Mouse (Mus musculus): ENCODE results near the gene Tnip1. TPM values are rescaled to one million over a fixed set of nuclear protein-coding genes. Genes with fewer than 3 reads are reported as not detected.

The Tnip1 gene
- polyA plus RNA-seq, 1 experiment from 2014 or later = 11.4 TPM

DNA sequence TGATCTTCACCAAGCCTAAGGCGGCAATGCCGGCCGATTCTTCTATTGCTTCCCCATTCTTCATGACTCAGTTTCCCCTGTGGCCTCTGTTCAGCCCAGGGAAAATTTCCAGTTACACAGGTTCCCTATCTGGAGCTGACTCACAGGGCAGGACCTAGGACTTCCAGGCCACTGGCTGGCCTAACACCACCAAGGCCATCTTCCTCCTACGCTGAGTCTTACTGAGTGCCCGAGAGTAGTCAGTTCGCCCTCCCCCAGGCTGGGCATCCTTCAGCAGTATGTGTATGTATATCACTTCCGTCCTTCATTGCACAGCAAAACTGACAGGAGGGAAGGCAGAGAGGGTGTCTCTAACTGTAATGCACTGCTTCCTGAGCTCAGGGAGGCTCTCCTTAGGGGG, 28.5 kb downstream of the Tnip1 start:
- Histone ChIP-seq H3K4me1 (replicated peaks; ENCODE audit: control insufficient read depth, insufficient read depth, low read length) (no peaks in the 10 kb centered on the region), H3K9ac (ENCODE audit: low read depth, low read length) (no peak overlapping the region), H3K4me2 (no peak overlapping the region), H3K27me3 (replicated peaks; ENCODE audit: control insufficient read depth, insufficient read depth, low read length) (no peaks in the 10 kb centered on the region), H3K27ac (ENCODE audit: low read depth, low read length) (no peak overlapping the region), H3K9me3 (ENCODE audit: control insufficient read depth, low read length) (no peaks in the 10 kb centered on the region), H3K4me3 (ENCODE audit: low read depth, low read length) (no peak overlapping the region), H3K36me3 (ENCODE audit: control insufficient read depth, insufficient read depth, low read length) (peaks cover 10% of the 10 kb centered on the region; the same call in 1 of the 2 replicates)
- 83% methylated on average over 7 of the region's 7 CpGs for WGBS
- DNase-seq (ENCODE audit: low spot score) (no peak), ATAC-seq (replicated peaks; ENCODE audit: low FRiP score) (no peak)

DNA sequence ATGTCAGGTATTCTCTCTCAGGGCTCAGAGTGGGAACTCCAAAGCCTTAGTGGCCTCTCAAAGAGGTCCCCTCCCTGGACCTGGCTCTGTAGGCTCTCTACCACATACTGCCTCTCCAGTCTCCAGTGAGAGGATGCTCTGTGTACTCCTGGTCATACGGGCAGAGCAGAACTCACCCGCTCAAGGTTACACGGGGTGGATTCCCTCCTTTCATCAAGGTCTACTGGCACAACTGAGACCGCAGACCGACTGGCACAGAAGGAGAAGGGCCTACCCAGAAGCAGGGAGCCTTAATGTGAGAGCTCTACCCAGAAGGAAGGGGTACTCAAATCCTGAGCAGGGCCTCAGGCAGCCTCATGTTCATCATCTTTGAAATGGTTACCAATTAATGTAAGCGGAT, 30.2 kb downstream of the Tnip1 start:
- DNase-seq (ENCODE audit: low spot score) (no peak), ATAC-seq (replicated peaks; ENCODE audit: low FRiP score) (no peak)
- H3K9ac ChIP-seq (ENCODE audit: low read depth, low read length) = no peak overlapping the region
- H3K36me3 ChIP-seq (ENCODE audit: control insufficient read depth, insufficient read depth, low read length) = peaks cover 11% of the 10 kb centered on the region; the same call in 1 of the 2 replicates
- H3K4me1 ChIP-seq (replicated peaks; ENCODE audit: control insufficient read depth, insufficient read depth, low read length) = 0 out of 2 replicates have a peak, but pooled peaks cover 4% of the 10 kb centered on the region
- H3K27ac ChIP-seq (ENCODE audit: low read depth, low read length) = no peak overlapping the region
- no peak overlapping the region for H3K4me3 ChIP-seq (ENCODE audit: low read depth, low read length)
- WGBS = 91% methylated on average over 6 of the region's 6 CpGs
- no peak overlapping the region for H3K4me2 ChIP-seq
- no peaks in the 10 kb centered on the region for H3K27me3 ChIP-seq (replicated peaks; ENCODE audit: control insufficient read depth, insufficient read depth, low read length)
- no peaks in the 10 kb centered on the region for H3K9me3 ChIP-seq (ENCODE audit: control insufficient read depth, low read length)

GRCm38 (mm10) chr11:54931405-54932093, 31.2 kb downstream of the Tnip1 start:
- Histone ChIP-seq H3K4me2 (no peak overlapping the region), H3K36me3 (ENCODE audit: control insufficient read depth, insufficient read depth, low read length) (peaks cover 11% of the 10 kb centered on the region; the same call in 1 of the 2 replicates), H3K9me3 (ENCODE audit: control insufficient read depth, low read length) (no peaks in the 10 kb centered on the region), H3K27me3 (replicated peaks; ENCODE audit: control insufficient read depth, insufficient read depth, low read length) (no peaks in the 10 kb centered on the region), H3K4me1 (replicated peaks; ENCODE audit: control insufficient read depth, insufficient read depth, low read length) (0 out of 2 replicates have a peak, but pooled peaks cover 4% of the 10 kb centered on the region), H3K9ac (ENCODE audit: low read depth, low read length) (no peak overlapping the region), H3K27ac (ENCODE audit: low read depth, low read length) (no peak overlapping the region), H3K4me3 (ENCODE audit: low read depth, low read length) (no peak overlapping the region)
- DNase-seq (ENCODE audit: low spot score) = no peak
- ATAC-seq (replicated peaks; ENCODE audit: low FRiP score) = no peak
- 63% methylated on average over 5 of the region's 5 CpGs for WGBS

DNA sequence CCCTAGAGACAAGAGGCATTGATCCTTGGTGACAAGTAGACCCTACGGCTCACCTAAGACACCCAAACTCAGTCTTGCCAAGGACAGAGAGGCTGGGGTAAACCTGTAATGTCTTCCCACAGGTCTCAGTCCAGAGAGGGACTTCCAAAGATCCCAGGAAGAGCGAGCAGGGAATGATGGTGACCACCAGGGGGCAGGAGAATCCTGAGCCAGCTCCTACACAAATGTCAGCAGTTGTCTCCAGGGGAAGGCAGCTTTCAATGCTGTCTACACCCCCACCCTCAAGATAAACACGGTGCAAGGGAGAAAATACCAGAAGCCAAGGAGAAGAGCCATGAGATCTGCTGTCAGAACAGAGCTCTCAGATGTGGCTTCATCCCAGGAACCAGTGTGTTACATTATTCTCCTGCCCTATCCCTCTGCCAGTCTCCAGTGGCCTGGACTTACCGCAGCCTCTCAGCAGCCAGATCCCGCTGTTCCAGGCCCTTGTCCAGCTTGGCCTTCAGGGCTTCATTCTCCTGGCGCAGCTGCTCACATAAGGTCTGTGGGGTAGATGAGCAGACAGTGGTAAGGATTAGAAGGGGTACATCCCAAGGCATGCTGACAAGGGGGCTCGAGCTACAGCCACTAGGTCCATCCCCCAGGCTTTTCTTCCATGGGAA, 32.3 kb downstream of the Tnip1 start:
- Histone ChIP-seq H3K4me3 (ENCODE audit: low read depth, low read length) (no peak overlapping the region), H3K4me1 (replicated peaks; ENCODE audit: control insufficient read depth, insufficient read depth, low read length) (0 out of 2 replicates have a peak, but pooled peaks cover 4% of the 10 kb centered on the region), H3K27ac (ENCODE audit: low read depth, low read length) (no peak overlapping the region), H3K9ac (ENCODE audit: low read depth, low read length) (no peak overlapping the region), H3K27me3 (replicated peaks; ENCODE audit: control insufficient read depth, insufficient read depth, low read length) (no peaks in the 10 kb centered on the region), H3K4me2 (no peak overlapping the region), H3K9me3 (ENCODE audit: control insufficient read depth, low read length) (no peaks in the 10 kb centered on the region), H3K36me3 (ENCODE audit: control insufficient read depth, insufficient read depth, low read length) (peaks cover 11% of the 10 kb centered on the region; the same call in 1 of the 2 replicates)
- DNase-seq (ENCODE audit: low spot score) = peak; percentile 46
- no peak for ATAC-seq (replicated peaks; ENCODE audit: low FRiP score)
- 65% methylated on average over 7 of the region's 7 CpGs for WGBS

- no peaks in the 10 kb centered on the region for H3K9me3 ChIP-seq (ENCODE audit: control insufficient read depth, low read length)
- peaks cover 11% of the 10 kb centered on the region; the same call in 1 of the 2 replicates for H3K36me3 ChIP-seq (ENCODE audit: control insufficient read depth, insufficient read depth, low read length)
Observed at GRCm38 (mm10) chr11:54929744-54930143, 33.0 kb downstream of the Tnip1 start.

GRCm38 (mm10) chr11:54929290-54929689, 33.4 kb downstream of the Tnip1 start:
- 0 out of 2 replicates have a peak, but pooled peaks cover 4% of the 10 kb centered on the region for H3K4me1 ChIP-seq (replicated peaks; ENCODE audit: control insufficient read depth, insufficient read depth, low read length)
- no peaks in the 10 kb centered on the region for H3K27me3 ChIP-seq (replicated peaks; ENCODE audit: control insufficient read depth, insufficient read depth, low read length)
- peaks cover 13% of the 10 kb centered on the region; the same call in 1 of the 2 replicates for H3K36me3 ChIP-seq (ENCODE audit: control insufficient read depth, insufficient read depth, low read length)
- DNase-seq (ENCODE audit: low spot score) (no peak), ATAC-seq (replicated peaks; ENCODE audit: low FRiP score) (no peak)
- H3K27ac ChIP-seq (ENCODE audit: low read depth, low read length) = no peak overlapping the region
- H3K9me3 ChIP-seq (ENCODE audit: control insufficient read depth, low read length) = no peaks in the 10 kb centered on the region
- no peak overlapping the region for H3K4me2 ChIP-seq
- no peak overlapping the region for H3K9ac ChIP-seq (ENCODE audit: low read depth, low read length)
- WGBS = 87% methylated on average over 6 of the region's 6 CpGs
- no peak overlapping the region for H3K4me3 ChIP-seq (ENCODE audit: low read depth, low read length)

More at GRCm38 (mm10) chr11:54929744-54930143, 33.0 kb downstream of the Tnip1 start:
- H3K27me3 ChIP-seq (replicated peaks; ENCODE audit: control insufficient read depth, insufficient read depth, low read length) = no peaks in the 10 kb centered on the region
- DNase-seq (ENCODE audit: low spot score) (no peak), ATAC-seq (replicated peaks; ENCODE audit: low FRiP score) (no peak)
- no peak overlapping the region for H3K4me3 ChIP-seq (ENCODE audit: low read depth, low read length)
- H3K9ac ChIP-seq (ENCODE audit: low read depth, low read length) = no peak overlapping the region
- no peak overlapping the region for H3K27ac ChIP-seq (ENCODE audit: low read depth, low read length)
- 0 out of 2 replicates have a peak, but pooled peaks cover 4% of the 10 kb centered on the region for H3K4me1 ChIP-seq (replicated peaks; ENCODE audit: control insufficient read depth, insufficient read depth, low read length)
- H3K4me2 ChIP-seq = no peak overlapping the region
- 84% methylated on average over 8 of the region's 8 CpGs for WGBS

- H3K4me3 ChIP-seq (ENCODE audit: low read depth, low read length) = no peak overlapping the region
- H3K4me1 ChIP-seq (replicated peaks; ENCODE audit: control insufficient read depth, insufficient read depth, low read length) = 0 out of 2 replicates have a peak, but pooled peaks cover 4% of the 10 kb centered on the region
- 83% methylated on average over 7 of the region's 7 CpGs for WGBS
- DNase-seq (ENCODE audit: low spot score) (no peak), ATAC-seq (replicated peaks; ENCODE audit: low FRiP score) (no peak)
- H3K36me3 ChIP-seq (ENCODE audit: control insufficient read depth, insufficient read depth, low read length) = peaks cover 15% of the 10 kb centered on the region; the same call in 1 of the 2 replicates
- H3K27ac ChIP-seq (ENCODE audit: low read depth, low read length) = no peak overlapping the region
- H3K9me3 ChIP-seq (ENCODE audit: control insufficient read depth, low read length) = no peaks in the 10 kb centered on the region
- H3K4me2 ChIP-seq = no peak overlapping the region
- H3K9ac ChIP-seq (ENCODE audit: low read depth, low read length) = no peak overlapping the region
- H3K27me3 ChIP-seq (replicated peaks; ENCODE audit: control insufficient read depth, insufficient read depth, low read length) = no peaks in the 10 kb centered on the region
Observed at GRCm38 (mm10) chr11:54928886-54929285, 33.8 kb downstream of the Tnip1 start.

GRCm38 (mm10) chr11:54928219-54928618, 34.5 kb downstream of the Tnip1 start:
- H3K36me3 ChIP-seq (ENCODE audit: control insufficient read depth, insufficient read depth, low read length) = peaks cover 12% of the 10 kb centered on the region; the same call in 1 of the 2 replicates
- no peak for DNase-seq (ENCODE audit: low spot score)
- 86% methylated on average over 3 of the region's 3 CpGs for WGBS

More at GRCm38 (mm10) chr11:54928219-54928618, 34.5 kb downstream of the Tnip1 start:
- H3K9ac ChIP-seq (ENCODE audit: low read depth, low read length) = no peak overlapping the region
- no peak for ATAC-seq (replicated peaks; ENCODE audit: low FRiP score)
- H3K4me2 ChIP-seq = no peak overlapping the region
- H3K27ac ChIP-seq (ENCODE audit: low read depth, low read length) = no peak overlapping the region
- H3K27me3 ChIP-seq (replicated peaks; ENCODE audit: control insufficient read depth, insufficient read depth, low read length) = no peaks in the 10 kb centered on the region
- H3K4me3 ChIP-seq (ENCODE audit: low read depth, low read length) = no peak overlapping the region
- 0 out of 2 replicates have a peak, but pooled peaks cover 4% of the 10 kb centered on the region for H3K4me1 ChIP-seq (replicated peaks; ENCODE audit: control insufficient read depth, insufficient read depth, low read length)
- H3K9me3 ChIP-seq (ENCODE audit: control insufficient read depth, low read length) = no peaks in the 10 kb centered on the region
